Mouse (Mus musculus) retina, postnatal 7 days (tissue): Measurements from ENCODE around the gene Ldah.

ENCODE experiments used
- DNase-seq: peaks from one replicate; pipeline ENCODE4 v3.0.0-alpha.2; 2012; ENCODE audit warnings: low read depth, low spot score

Gene Ldah

DNA sequence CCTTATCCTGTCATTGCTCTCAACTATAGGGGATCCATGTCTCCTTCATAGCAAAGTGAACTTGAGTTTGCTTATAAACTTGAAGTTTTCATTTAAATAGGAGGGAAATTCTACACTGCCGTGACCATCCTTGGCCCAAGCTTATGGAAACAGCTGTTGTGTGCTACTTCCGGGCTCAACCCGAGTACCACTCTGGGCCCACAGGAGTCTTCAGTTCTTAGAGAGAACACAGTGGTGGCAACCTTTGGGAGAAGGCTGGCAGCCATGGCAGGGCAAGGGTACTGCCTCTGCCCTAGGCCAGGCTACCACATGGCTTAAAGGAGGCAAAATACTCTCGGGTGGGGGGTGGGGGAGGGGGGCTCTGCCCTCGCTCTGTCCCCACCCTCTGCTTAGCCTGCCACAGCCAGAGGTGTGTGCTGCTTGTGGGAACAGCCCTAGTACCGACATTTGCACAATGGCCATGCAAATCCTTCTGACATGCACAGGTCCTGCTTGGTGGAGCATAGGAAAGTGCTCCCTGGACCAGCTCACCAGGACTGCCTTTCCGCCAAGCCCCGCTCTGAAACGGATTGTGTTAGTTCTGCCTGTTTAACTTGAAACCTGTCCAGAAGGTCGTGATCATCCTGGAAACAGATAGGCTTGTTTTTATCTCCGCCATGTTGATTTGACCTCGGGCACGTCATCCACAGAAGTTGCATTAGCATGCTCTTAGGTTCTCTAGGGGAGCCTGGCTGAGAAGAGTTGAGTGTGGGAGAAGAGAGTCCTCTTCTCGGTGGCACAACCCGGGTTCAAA is 73.5 kb downstream of the Ldah start:
- DNase-seq, result no peak

DNA sequence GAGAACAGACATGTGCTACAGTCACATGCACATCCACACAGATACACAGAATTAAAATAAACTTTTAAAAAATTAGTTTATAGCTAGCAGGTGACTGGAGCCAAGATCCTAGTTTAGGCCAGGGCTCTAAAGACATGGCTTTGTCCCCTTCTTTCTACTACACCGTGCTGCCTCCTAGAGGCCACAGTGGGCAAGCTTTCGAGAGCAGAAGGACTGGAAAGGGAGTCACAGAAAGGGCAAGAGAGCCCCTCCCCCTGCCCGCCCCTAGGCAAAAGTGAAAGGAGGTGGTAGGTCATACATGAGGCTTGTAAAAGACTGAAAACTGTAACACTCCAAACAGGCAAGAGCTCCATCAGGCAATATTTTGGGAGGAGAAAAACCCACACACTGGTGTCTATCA is 80.1 kb downstream of the Ldah start:
- DNase-seq, result no peak

GRCm38 (mm10) chr12:8289099-8289498 is 81.2 kb downstream of the Ldah start:
- no peak for DNase-seq

DNA sequence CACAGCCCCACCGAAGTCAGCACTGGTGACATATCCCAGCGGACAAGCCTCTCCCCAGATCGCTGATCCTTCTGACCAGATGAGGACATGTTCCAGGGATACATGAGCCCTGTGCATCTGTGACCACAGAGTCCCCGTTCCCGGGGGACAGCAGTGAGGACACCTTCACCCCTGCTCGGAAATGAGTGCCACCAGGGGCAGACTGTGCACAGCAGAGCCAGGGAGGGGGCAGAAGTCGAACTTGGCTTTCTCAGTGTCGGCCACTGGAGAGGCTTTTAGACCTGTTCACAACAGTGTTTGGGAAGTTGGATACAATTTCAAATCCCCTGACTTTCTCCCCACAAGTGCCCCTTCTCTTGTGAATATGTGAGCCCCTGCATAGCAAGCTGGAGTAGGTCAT is 81.6 kb downstream of the Ldah start:
- no peak for DNase-seq

DNA sequence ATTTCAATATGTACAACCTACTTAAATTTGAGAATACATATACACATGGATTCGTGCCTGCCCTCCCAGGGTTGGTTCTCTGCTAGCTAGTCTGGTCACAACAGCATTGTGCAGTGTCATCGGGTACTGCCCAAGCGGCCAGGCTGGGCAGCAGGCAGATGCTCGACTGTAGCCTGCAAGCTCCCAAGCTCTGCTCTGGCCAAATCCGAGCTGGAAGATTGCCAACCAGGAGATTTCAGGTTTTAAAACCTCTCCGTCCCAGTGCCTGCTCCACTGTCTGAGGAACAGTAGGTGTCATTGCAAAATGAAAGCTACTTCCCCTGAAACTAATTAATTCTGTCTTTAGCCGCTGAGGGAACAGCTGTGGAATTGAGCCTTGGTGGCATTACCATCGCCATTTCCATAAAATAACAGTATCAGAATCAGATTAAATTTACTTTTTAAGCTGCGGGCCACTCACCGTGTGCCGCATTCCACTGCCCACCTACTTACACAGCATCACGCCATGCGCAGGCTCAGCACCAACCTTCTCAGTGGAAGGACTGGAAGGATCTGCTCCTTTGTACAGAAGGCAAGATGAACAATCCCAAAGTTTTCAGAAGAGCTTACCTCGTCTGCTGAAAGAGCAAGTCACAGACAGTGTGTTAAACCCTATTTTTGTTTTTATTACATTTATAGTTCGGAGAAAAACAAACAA is 83.4 kb downstream of the Ldah start:
- DNase-seq, result peak; percentile 80

DNA sequence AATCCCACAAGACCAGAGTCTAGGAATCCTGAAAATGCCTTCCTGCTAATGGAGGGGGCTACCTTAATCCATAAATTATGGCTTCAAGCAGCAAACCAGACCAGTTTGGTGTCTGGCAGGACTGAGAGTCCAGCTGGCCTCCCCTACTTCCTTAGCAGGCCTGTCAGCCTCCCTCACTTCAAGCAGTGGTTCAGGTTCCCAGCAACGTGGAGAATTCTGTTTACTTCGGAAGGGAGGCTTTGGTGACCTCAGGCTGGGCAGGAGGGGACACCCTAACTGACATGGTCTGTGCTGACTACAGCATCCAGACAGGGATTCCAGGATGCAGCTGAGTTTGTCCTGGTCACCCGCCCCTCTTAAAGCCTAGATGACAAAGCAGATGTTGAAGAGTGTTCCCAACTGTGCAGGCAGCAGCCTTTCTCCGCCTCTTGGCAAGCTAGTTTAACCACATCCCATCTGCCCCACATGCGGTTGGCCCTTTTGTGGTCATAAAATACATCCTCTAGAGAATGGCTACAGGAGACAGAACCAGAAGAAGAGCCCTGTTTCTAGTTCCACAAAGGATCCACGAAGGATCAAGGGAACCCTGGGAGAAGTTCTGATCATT is 87.5 kb downstream of the Ldah start:
- no peak for DNase-seq

- no peak for DNase-seq
Observed at GRCm38 (mm10) chr12:8296154-8296553, 88.2 kb downstream of the Ldah start.

- DNase-seq, result no peak
Observed at GRCm38 (mm10) chr12:8297586-8298214, 89.8 kb downstream of the Ldah start.

GRCm38 (mm10) chr12:8298361-8299142 is 90.6 kb downstream of the Ldah start:
- no peak for DNase-seq

DNA sequence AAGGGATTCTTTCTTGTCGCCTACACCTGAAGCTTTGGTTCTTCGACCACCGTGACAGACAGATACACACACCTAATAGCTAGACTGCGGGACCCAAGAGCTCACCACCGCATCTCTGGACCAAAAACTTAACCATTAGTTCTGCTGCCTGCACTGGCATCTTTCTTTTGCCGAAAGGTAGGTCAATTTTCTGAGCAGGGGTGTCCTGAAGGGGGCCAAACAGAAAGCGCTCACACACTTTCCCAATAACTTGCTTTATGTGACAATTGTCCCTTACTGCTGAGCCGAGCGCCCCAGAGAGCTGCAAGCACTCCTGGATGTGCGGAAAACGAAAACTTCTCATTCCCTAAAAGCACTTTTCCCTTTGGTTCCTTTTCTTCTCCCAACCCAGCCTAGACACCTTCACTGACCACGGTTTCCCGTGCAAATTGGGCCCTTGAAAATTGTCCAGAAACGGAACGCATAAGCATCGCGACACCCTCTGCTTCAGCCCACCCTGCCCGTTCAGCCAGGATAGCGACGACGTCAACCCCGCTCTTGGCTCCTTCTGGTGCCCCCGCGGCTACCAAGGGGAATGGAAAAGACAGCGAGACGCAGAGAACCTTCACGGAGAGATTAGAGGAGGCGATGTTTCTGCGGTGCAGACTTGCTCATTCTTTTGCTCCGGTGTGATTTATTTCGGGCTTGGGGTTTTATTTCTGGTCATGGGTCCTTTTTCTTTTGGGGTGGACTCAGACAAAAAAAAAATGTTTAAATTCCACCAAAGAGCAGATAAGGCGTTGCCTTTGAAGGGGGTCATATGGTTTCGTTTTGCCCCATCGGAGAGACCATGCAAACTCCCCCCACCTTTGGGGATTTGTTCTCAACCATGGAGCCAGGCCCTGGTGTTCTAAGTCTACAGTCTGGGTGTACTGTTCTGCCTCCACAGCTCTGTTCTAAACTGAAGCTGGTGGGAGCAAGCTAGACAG is 91.5 kb downstream of the Ldah start:
- no peak for DNase-seq

- DNase-seq, result no peak
Observed at GRCm38 (mm10) chr12:8300111-8300480, 92.2 kb downstream of the Ldah start.

DNA sequence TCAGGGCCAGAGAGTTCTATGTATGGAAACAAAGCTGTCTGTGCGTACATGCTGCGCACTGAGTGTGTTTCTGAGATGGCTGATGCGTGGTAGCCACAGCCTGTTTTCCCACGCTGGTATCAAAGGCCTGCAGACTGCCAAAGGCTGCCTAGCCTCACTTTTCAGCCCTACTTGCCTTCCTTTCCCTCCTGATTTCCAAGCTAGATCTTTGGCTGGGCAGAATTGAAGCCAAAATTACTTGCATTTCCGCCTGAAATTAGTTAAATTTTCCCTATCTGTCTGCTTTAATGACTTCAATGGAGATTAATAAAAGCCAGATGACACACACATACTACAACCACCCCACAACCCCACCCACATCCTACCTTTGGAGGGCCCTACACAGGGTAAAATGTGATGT is 92.6 kb downstream of the Ldah start:
- no peak for DNase-seq

- no peak for DNase-seq
Observed at GRCm38 (mm10) chr12:8301011-8301814, 93.3 kb downstream of the Ldah start.

GRCm38 (mm10) chr12:8301841-8302431 is 94.0 kb downstream of the Ldah start, which contains the start of gene Gdf7:
Gene Gdf7, minus strand, starts transcription at chr12:8301954.
- DNase-seq, result no peak

DNA sequence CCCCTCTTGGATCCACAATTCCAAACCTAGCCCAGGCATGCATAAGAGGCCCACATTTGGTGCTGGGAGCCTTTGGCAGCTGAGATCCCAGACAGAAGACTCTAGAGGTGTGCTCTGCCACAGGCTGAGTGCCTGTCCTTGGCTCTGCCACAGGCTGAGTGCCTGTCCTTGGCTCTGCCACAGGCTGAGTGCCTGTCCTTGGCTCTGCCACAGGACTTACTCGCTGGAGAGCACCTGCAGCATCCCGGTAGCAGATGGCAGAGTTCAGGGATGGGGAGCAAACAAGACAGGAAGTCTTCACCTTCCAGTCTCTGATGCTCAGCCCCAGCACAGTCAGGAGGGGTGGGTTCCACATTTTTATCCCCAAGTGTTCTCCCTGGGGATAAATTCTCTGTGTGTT is 97.4 kb downstream of the Ldah start:
- DNase-seq, result no peak

- DNase-seq, result peak; percentile 65
Observed at GRCm38 (mm10) chr12:8306432-8306831, 98.5 kb downstream of the Ldah start.

GRCm38 (mm10) chr12:8306910-8307309 is 99.0 kb downstream of the Ldah start:
- no peak for DNase-seq

- DNase-seq, result no peak
Observed at GRCm38 (mm10) chr12:8310992-8311391, 103.1 kb downstream of the Ldah start.

- DNase-seq, result no peak
Observed at GRCm38 (mm10) chr12:8312266-8312665, 104.4 kb downstream of the Ldah start.
